Mouse (Mus musculus) liver, adult 2 months (tissue): ENCODE data around the gene Ltn1. TPM values are rescaled to one million over a fixed set of nuclear protein-coding genes. Genes with fewer than 3 reads are reported as not detected.

Experiments
- DNase-seq: peaks from one replicate; pipeline ENCODE4 v3.0.0-alpha.2; 2011; ENCODE audit warnings: low read depth, low spot score; ENCODE audit errors: extremely low read depth
- H3K27ac ChIP-seq: fragments of 200-500 bp; replicated peaks from 2 replicates; pipeline ENCODE4 v1.5.1; 2012; ENCODE audit warnings: low read depth, mild to moderate bottlenecking, control low read depth, inconsistent platforms, low read length; ENCODE audit not compliant: insufficient read depth
- H3K27me3 ChIP-seq: fragments of 200-500 bp; 2 replicates; pipeline ENCODE4 v1.6.1; 2012; ENCODE audit warnings: mild to moderate bottlenecking, moderate library complexity, low read length, inconsistent platforms; ENCODE audit not compliant: control insufficient read depth, insufficient read depth
- H3K36me3 ChIP-seq: fragments of 200-500 bp; 2 replicates; pipeline ENCODE4 v1.6.1; 2012; ENCODE audit warnings: low read length, inconsistent platforms; ENCODE audit not compliant: control insufficient read depth, insufficient read depth
- H3K4me1 ChIP-seq: fragments of 200-500 bp; 2 replicates; pipeline ENCODE4 v1.6.1; 2011; ENCODE audit warnings: low read length; ENCODE audit not compliant: control insufficient read depth, insufficient read depth
- H3K4me3 ChIP-seq: fragments of 200-500 bp; 2 replicates; pipeline ENCODE4 v1.5.1; 2011; ENCODE audit warnings: low read depth, mild to moderate bottlenecking, control low read depth, low read length, moderate library complexity; ENCODE audit not compliant: insufficient read depth
- H3K79me2 ChIP-seq: fragments of 200-500 bp; 2 replicates; pipeline ENCODE4 v1.6.1; 2012; ENCODE audit warnings: inconsistent platforms, mild to moderate bottlenecking, low read length, moderate library complexity; ENCODE audit not compliant: control insufficient read depth, insufficient read depth
- H3K9ac ChIP-seq: fragments of 200-500 bp; 2 replicates; pipeline ENCODE4 v1.6.1; 2012; ENCODE audit warnings: low read depth, mild to moderate bottlenecking, control low read depth, inconsistent platforms, low read length
- CTCF ChIP-seq: fragments of 200-500 bp; IDR thresholded peaks from 2 replicates; pipeline ENCODE4 v1.5.1; 2011; ENCODE audit warnings: low read depth, low read length, control low read depth
- POLR2A ChIP-seq: fragments of 200-500 bp; IDR thresholded peaks from 2 replicates; pipeline ENCODE4 v1.6.1; 2011; ENCODE audit warnings: low read length, control low read depth; ENCODE audit not compliant: insufficient read depth; ENCODE audit errors: extremely low read depth
- WGBS: fragments of 180-500 bp; shearing (Covaris S2); methylation state at CpG from one replicate; pipeline ENCODE4 v1.1.7; 2018; 5-methylcytosine and 5-hydroxymethylcytosine counted together
- polyA plus RNA-seq: library from polyadenylated mRNA; depleted of rRNA; stranded (reverse); fragments of >200 nt; gene quantifications from 2 replicates; pipeline ENCODE4 v1.2.3, GENCODE M21; 2012
- total RNA-seq: library from RNA; depleted of rRNA; stranded (reverse); fragments of >200 nt; gene quantifications from 2 replicates; pipeline ENCODE4 v1.2.3, GENCODE M21; 2014

The Ltn1 gene
- total and polyA plus RNA-seq, 2 experiments: 3.0 to 18.9 TPM

GRCm38 (mm10) chr16:87384366-87384765 lies 48.0 kb downstream of the Ltn1 start:
- Histone ChIP-seq H3K4me3 (no peak overlapping the region), H3K27me3 (no peaks in the 10 kb centered on the region), H3K79me2 (no peaks in the 10 kb centered on the region; the same call in 1 of the 2 replicates), H3K9ac (no peak overlapping the region), H3K36me3 (peaks cover 57% of the 10 kb centered on the region), H3K4me1 (no peaks in the 10 kb centered on the region), H3K27ac (no peak overlapping the region)
- no peak for DNase-seq
- 88% methylated on average over 2 of the region's 2 CpGs for WGBS
- TF ChIP-seq CTCF (no peak), POLR2A (no peak)

GRCm38 (mm10) chr16:87382996-87383395 lies 49.4 kb downstream of the Ltn1 start:
- Histone ChIP-seq H3K9ac (no peak overlapping the region), H3K4me3 (no peak overlapping the region), H3K36me3 (peaks cover 60% of the 10 kb centered on the region), H3K4me1 (no peaks in the 10 kb centered on the region), H3K27ac (no peak overlapping the region), H3K79me2 (no peaks in the 10 kb centered on the region), H3K27me3 (no peaks in the 10 kb centered on the region)
- TF ChIP-seq CTCF (no peak), POLR2A (no peak)
- WGBS: 91% methylated on average over 2 of the region's 2 CpGs
- DNase-seq: no peak

- Histone ChIP-seq H3K4me1 (no peaks in the 10 kb centered on the region), H3K36me3 (peaks cover 22% of the 10 kb centered on the region; the same call in 1 of the 2 replicates), H3K4me3 (no peak overlapping the region), H3K27me3 (no peaks in the 10 kb centered on the region), H3K9ac (no peak overlapping the region), H3K27ac (no peak overlapping the region), H3K79me2 (no peaks in the 10 kb centered on the region)
- 97% methylated on average over 6 of the region's 6 CpGs for WGBS
- TF ChIP-seq POLR2A (no peak), CTCF (no peak)
- DNase-seq: no peak
Measured at GRCm38 (mm10) chr16:87366445-87366844, 66.0 kb downstream of the Ltn1 start.

- Histone ChIP-seq H3K4me1 (no peaks in the 10 kb centered on the region), H3K79me2 (no peaks in the 10 kb centered on the region), H3K27ac (no peak overlapping the region), H3K4me3 (no peak overlapping the region), H3K9ac (no peak overlapping the region), H3K27me3 (no peaks in the 10 kb centered on the region), H3K36me3 (peaks cover 22% of the 10 kb centered on the region; the same call in 1 of the 2 replicates)
- no peak for DNase-seq
- WGBS: 77% methylated on average over 10 of the region's 10 CpGs
- TF ChIP-seq CTCF: no peak
- no peak for TF ChIP-seq POLR2A
Measured at GRCm38 (mm10) chr16:87366035-87366434, 66.4 kb downstream of the Ltn1 start.

GRCm38 (mm10) chr16:87364231-87364630 lies 68.2 kb downstream of the Ltn1 start:
- WGBS: 86% methylated on average over 4 of the region's 4 CpGs
- Histone ChIP-seq H3K4me3 (no peak overlapping the region), H3K9ac (no peak overlapping the region), H3K27me3 (no peaks in the 10 kb centered on the region), H3K79me2 (no peaks in the 10 kb centered on the region), H3K27ac (no peak overlapping the region), H3K4me1 (no peaks in the 10 kb centered on the region), H3K36me3 (peaks cover 29% of the 10 kb centered on the region; the same call in 1 of the 2 replicates)
- DNase-seq: peak; percentile 7
- TF ChIP-seq CTCF (no peak), POLR2A (no peak)

GRCm38 (mm10) chr16:87360096-87360495 lies 72.3 kb downstream of the Ltn1 start:
- no peaks in the 10 kb centered on the region for H3K4me1 ChIP-seq
- no peaks in the 10 kb centered on the region for H3K27me3 ChIP-seq
- TF ChIP-seq CTCF (no peak), POLR2A (no peak)
- 91% methylated on average over 6 of the region's 6 CpGs for WGBS
- H3K4me3 ChIP-seq: no peak overlapping the region
- no peaks in the 10 kb centered on the region for H3K79me2 ChIP-seq
- H3K9ac ChIP-seq: no peak overlapping the region
- no peak for DNase-seq
- H3K36me3 ChIP-seq: peaks cover 38% of the 10 kb centered on the region; the same call in 1 of the 2 replicates
- H3K27ac ChIP-seq: no peak overlapping the region
